Mouse (Mus musculus) left cerebral cortex, adult 9 months (tissue): Measurements from ENCODE around the gene Nploc4.
A peak's percentile ranks its signal among the peaks of the same experiment; 100 is the strongest.
"Not testable (repeated sequence)": the region's sequence is repeated elsewhere in the genome, so short reads cannot be mapped to it uniquely, and the experiment has no call there.

Source experiments
- DNase-seq, 2 experiments: peaks; one replicate each; pipeline ENCODE4 v3.0.0; 2022; ENCODE audit warnings: low spot score in 2 of 2

The Nploc4 gene

GRCm38 (mm10) chr11:120354304-120355276 lies 82.9 kb downstream of the Nploc4 start:
- no peak for DNase-seq

- DNase-seq: peak in 1 of 2 experiments; percentile 52
These were observed 83.8 kb downstream of the Nploc4 start for GRCm38 (mm10) chr11:120353500-120354303.

- no peak for DNase-seq
These were observed 84.8 kb downstream of the Nploc4 start for GRCm38 (mm10) chr11:120352571-120353290.

GRCm38 (mm10) chr11:120352093-120352350 lies 85.5 kb downstream of the Nploc4 start:
- not testable (repeated sequence) for DNase-seq

GRCm38 (mm10) chr11:120351250-120352092 lies 86.0 kb downstream of the Nploc4 start:
- no peak for DNase-seq

- no peak for DNase-seq
These were observed 86.8 kb downstream of the Nploc4 start for GRCm38 (mm10) chr11:120350711-120351110.

GRCm38 (mm10) chr11:120349986-120350702 lies 87.4 kb downstream of the Nploc4 start:
- peak in 1 of 2 experiments; percentile 73 for DNase-seq

- no peak for DNase-seq
These were observed 88.0 kb downstream of the Nploc4 start for GRCm38 (mm10) chr11:120349371-120349985.

- DNase-seq: peak in 1 of 2 experiments; percentile 56
These were observed 88.7 kb downstream of the Nploc4 start for GRCm38 (mm10) chr11:120348684-120349370.

- DNase-seq: peak in 1 of 2 experiments; percentile 82
These were observed 89.5 kb downstream of the Nploc4 start, which contains the start of gene Actg1 for GRCm38 (mm10) chr11:120347791-120348683. TSS of gene Actg1 (minus strand) at chr11:120348542.

GRCm38 (mm10) chr11:120347301-120347700 lies 90.2 kb downstream of the Nploc4 start:
- DNase-seq: no peak

- not testable (repeated sequence) for DNase-seq
These were observed 91.0 kb downstream of the Nploc4 start for GRCm38 (mm10) chr11:120346383-120347034.

- no peak for DNase-seq
These were observed 92.3 kb downstream of the Nploc4 start for GRCm38 (mm10) chr11:120345067-120345681.

- no peak for DNase-seq
These were observed 93.1 kb downstream of the Nploc4 start for GRCm38 (mm10) chr11:120344310-120344920.

GRCm38 (mm10) chr11:120343519-120344309 lies 93.8 kb downstream of the Nploc4 start:
- DNase-seq: no peak

- no peak for DNase-seq
These were observed 94.8 kb downstream of the Nploc4 start for GRCm38 (mm10) chr11:120342656-120343160.
